In the genomic region with DNA sequence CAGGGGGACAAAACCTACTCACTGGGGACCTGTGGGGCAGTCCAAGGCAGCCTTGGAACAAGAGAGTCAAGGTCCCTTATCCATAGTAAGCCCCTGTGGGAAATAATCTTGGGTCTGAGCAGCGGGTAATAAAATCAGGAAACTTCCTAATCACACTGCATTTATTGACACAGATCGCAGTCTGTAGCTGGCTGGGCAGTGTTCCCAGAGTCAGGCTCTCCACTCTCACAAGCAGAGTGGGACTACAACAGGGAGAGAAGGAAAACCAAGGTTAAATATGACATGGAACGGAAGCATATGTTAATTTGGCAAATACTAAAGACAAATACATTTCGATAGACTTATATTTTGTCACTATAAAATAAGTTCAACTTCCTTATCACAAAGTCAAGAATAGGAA, we compare ENCODE assay signal across 12 mouse cellular contexts.
DNase-seq lines count a peak whose midpoint lies in the region; ATAC-seq lines count a peak whose summit lies in the region.
"Had no signal": no experiment of that assay in that cellular context is flagged by ENCODE, and none has a peak within 500 bp of the region (broad histone marks: within the 10 kb centered on the region; RNA-seq: fewer than 3 reads in every experiment).

No protein-coding gene starts in this region.

- intact Hi-C loops in heart, postnatal 25 days (cut with DNase I) = no loop called here

- 52% methylated on average over 4 of the region's 4 CpGs for WGBS in heart, embryonic 12.5 days
- WGBS in midbrain, embryonic 12.5 days = 74% methylated on average over 4 of the region's 4 CpGs
- WGBS in midbrain, embryonic 11.5 days = 84% methylated on average over 4 of the region's 4 CpGs
- 66% methylated on average over 4 of the region's 4 CpGs for WGBS in hindbrain, embryonic 13.5 days
- WGBS in neural tube, embryonic 15.5 days = 49% methylated on average over 4 of the region's 4 CpGs

- no peak overlapping the region for H3K9ac ChIP-seq in heart, embryonic 12.5 days
- H3K9ac ChIP-seq in midbrain, embryonic 12.5 days (replicated peaks) = no peak overlapping the region
- no peak overlapping the region for H3K9ac ChIP-seq in midbrain, embryonic 11.5 days (ENCODE audit: low read length)
- no peak overlapping the region; the same call in 1 of the 2 replicates for H3K9ac ChIP-seq in hindbrain, embryonic 13.5 days
- no peak overlapping the region for H3K9ac ChIP-seq in neural tube, embryonic 15.5 days (replicated peaks)

- H3K4me2 ChIP-seq in heart, embryonic 12.5 days = no peak overlapping the region
- no peak overlapping the region for H3K4me2 ChIP-seq in midbrain, embryonic 12.5 days (replicated peaks)
- H3K4me2 ChIP-seq in midbrain, embryonic 11.5 days = no peak overlapping the region
- H3K4me2 ChIP-seq in hindbrain, embryonic 13.5 days = no peak overlapping the region
- H3K4me2 ChIP-seq in neural tube, embryonic 15.5 days = no peak overlapping the region
- H3K4me2 ChIP-seq: liver, embryonic 11.5 days had no signal

- no peak; the same call in 1 of the 2 replicates for ATAC-seq in heart, embryonic 12.5 days (ENCODE audit: insufficient number of reproducible peaks, low FRiP score)
- ATAC-seq in midbrain, embryonic 12.5 days (ENCODE audit: low FRiP score, low read depth) = no peak
- ATAC-seq in midbrain, embryonic 11.5 days (ENCODE audit: low FRiP score) = no peak
- no peak for ATAC-seq in hindbrain, embryonic 13.5 days (ENCODE audit: low FRiP score)
- no peak for ATAC-seq in neural tube, embryonic 15.5 days (ENCODE audit: low FRiP score)

- no peaks in the 10 kb centered on the region; the same call in 1 of the 2 replicates for H3K9me3 ChIP-seq in heart, embryonic 12.5 days (replicated peaks)
- no peaks in the 10 kb centered on the region for H3K9me3 ChIP-seq in midbrain, embryonic 12.5 days
- no peaks in the 10 kb centered on the region for H3K9me3 ChIP-seq in midbrain, embryonic 11.5 days (ENCODE audit: control insufficient read depth, low read length)
- no peaks in the 10 kb centered on the region for H3K9me3 ChIP-seq in hindbrain, embryonic 13.5 days
- no peaks in the 10 kb centered on the region for H3K9me3 ChIP-seq in neural tube, embryonic 15.5 days (replicated peaks)

- no peaks in the 10 kb centered on the region for H3K36me3 ChIP-seq in heart, embryonic 12.5 days
- H3K36me3 ChIP-seq in midbrain, embryonic 12.5 days = no peaks in the 10 kb centered on the region
- no peaks in the 10 kb centered on the region for H3K36me3 ChIP-seq in midbrain, embryonic 11.5 days (ENCODE audit: control insufficient read depth, insufficient read depth, low read length)
- H3K36me3 ChIP-seq in hindbrain, embryonic 13.5 days = no peaks in the 10 kb centered on the region
- H3K36me3 ChIP-seq in neural tube, embryonic 15.5 days = no peaks in the 10 kb centered on the region

- H3K4me3 ChIP-seq in heart, embryonic 12.5 days = no peak overlapping the region
- no peak overlapping the region for H3K4me3 ChIP-seq in midbrain, embryonic 12.5 days
- H3K4me3 ChIP-seq in midbrain, embryonic 11.5 days (ENCODE audit: low read depth, low read length) = no peak overlapping the region
- no peak overlapping the region for H3K4me3 ChIP-seq in hindbrain, embryonic 13.5 days
- H3K4me3 ChIP-seq in neural tube, embryonic 15.5 days (replicated peaks) = no peak overlapping the region
- H3K4me3 ChIP-seq: left cerebral cortex, adult 2 months had no signal

- DNase-seq in heart, postnatal 25 days (ENCODE audit: low spot score) = no peak
- DNase-seq in midbrain, embryonic 11.5 days (ENCODE audit: low spot score, missing footprints) = no peak
- DNase-seq in retina, embryonic 14.5 days (ENCODE audit: low spot score) = no peak
- DNase-seq: heart, postnatal 36 days; kidney, postnatal 25 days; lung, postnatal 36 days had no signal

- no peaks in the 10 kb centered on the region for H3K27me3 ChIP-seq in heart, embryonic 12.5 days (replicated peaks)
- H3K27me3 ChIP-seq in midbrain, embryonic 12.5 days = no peaks in the 10 kb centered on the region
- H3K27me3 ChIP-seq in midbrain, embryonic 11.5 days (ENCODE audit: control insufficient read depth, insufficient read depth, low read length) = no peaks in the 10 kb centered on the region
- H3K27me3 ChIP-seq in hindbrain, embryonic 13.5 days = no peaks in the 10 kb centered on the region
- no peaks in the 10 kb centered on the region for H3K27me3 ChIP-seq in neural tube, embryonic 15.5 days (replicated peaks)

- H3K27ac ChIP-seq in heart, embryonic 12.5 days (ENCODE audit: poor library complexity, severe bottlenecking) = peak overlapping the region; percentile 27; the same call in 1 of the 2 replicates
- H3K27ac ChIP-seq in midbrain, embryonic 12.5 days (replicated peaks) = peak overlapping the region; percentile 61
- no peak overlapping the region; the same call in 1 of the 2 replicates for H3K27ac ChIP-seq in midbrain, embryonic 11.5 days (ENCODE audit: low read depth, low read length)
- H3K27ac ChIP-seq in hindbrain, embryonic 13.5 days = peak overlapping the region; percentile 78
- H3K27ac ChIP-seq in neural tube, embryonic 15.5 days (replicated peaks) = peak overlapping the region; percentile 45
- H3K27ac ChIP-seq: left cerebral cortex, adult 2 months had no signal

- H3K4me1 ChIP-seq in heart, embryonic 12.5 days (replicated peaks) = peaks cover 8% of the 10 kb centered on the region
- H3K4me1 ChIP-seq in midbrain, embryonic 12.5 days = peaks cover 13% of the 10 kb centered on the region
- peaks cover 4% of the 10 kb centered on the region for H3K4me1 ChIP-seq in midbrain, embryonic 11.5 days (ENCODE audit: control insufficient read depth, insufficient read depth, low read length)
- H3K4me1 ChIP-seq in hindbrain, embryonic 13.5 days (replicated peaks) = peaks cover 21% of the 10 kb centered on the region
- peaks cover 17% of the 10 kb centered on the region for H3K4me1 ChIP-seq in neural tube, embryonic 15.5 days
